Mouse (Mus musculus) forebrain, postnatal 0 days (tissue): ENCODE results near the gene Stkld1. TPM values are rescaled to one million over a fixed set of nuclear protein-coding genes. Genes with fewer than 3 reads are reported as not detected.

Experiments
- ATAC-seq: fragments of 200-750 bp; cut with Nextera tagmentation; 2 replicates; pipeline ENCODE4 v1.8.0; 2017; ENCODE audit warnings: mild to moderate bottlenecking, moderate library complexity
- DNase-seq: peaks from one replicate; pipeline ENCODE4 v3.0.0-alpha.2; 2015
- H3K27ac ChIP-seq: fragments of 300-500 bp; sonication (generic); 2 replicates; pipeline ENCODE4 v1.5.1; 2014; ENCODE audit warnings: low read depth, mild to moderate bottlenecking, antibody characterized with exemption, low read length, moderate library complexity, mixed read lengths
- H3K27me3 ChIP-seq: fragments of 300-500 bp; sonication (generic); 2 replicates; pipeline ENCODE4 v1.6.1; 2014; ENCODE audit warnings: mild to moderate bottlenecking, low read length, mixed read lengths; ENCODE audit not compliant: insufficient read depth
- H3K36me3 ChIP-seq: fragments of 300-500 bp; sonication (generic); 2 replicates; pipeline ENCODE4 v1.6.1; 2014; ENCODE audit warnings: mild to moderate bottlenecking, moderate library complexity; ENCODE audit not compliant: insufficient read depth
- H3K4me1 ChIP-seq: fragments of 300-500 bp; sonication (generic); 2 replicates; pipeline ENCODE4 v1.6.1; 2014; ENCODE audit warnings: antibody characterized with exemption; ENCODE audit not compliant: insufficient read depth
- H3K4me2 ChIP-seq: fragments of 300-500 bp; sonication (generic); 2 replicates; pipeline ENCODE4 v1.6.1; 2014; ENCODE audit warnings: low read depth, mild to moderate bottlenecking, moderate library complexity
- H3K4me3 ChIP-seq: fragments of 300-500 bp; sonication (generic); 2 replicates; pipeline ENCODE4 v1.5.1; 2014; ENCODE audit warnings: low read depth, low read length, mixed read lengths
- H3K9ac ChIP-seq: fragments of 300-500 bp; sonication (generic); 2 replicates; pipeline ENCODE4 v1.6.1; 2014; ENCODE audit warnings: mild to moderate bottlenecking
- H3K9me3 ChIP-seq: fragments of 300-500 bp; sonication (generic); 2 replicates; pipeline ENCODE4 v1.6.1; 2016; ENCODE audit warnings: low read length
- CTCF ChIP-seq: sonication (generic); IDR thresholded peaks from 2 replicates; pipeline ENCODE4 v1.5.1; 2016; ENCODE audit warnings: antibody characterized with exemption, control low read depth, low read depth
- WGBS: fragments of 180-500 bp; shearing (Covaris S2); extraction: QIAGEN DNeasy Blood & Tissue Kit; methylation state at CpG from one replicate; pipeline ENCODE4 v1.1.7; 2014; 5-methylcytosine and 5-hydroxymethylcytosine counted together
- polyA plus RNA-seq: library from polyadenylated mRNA; unstranded; fragments of >200 nt; fragmentation: Nextera tagmentation; extraction: Ambion mirVana; gene quantifications from 2 replicates; pipeline ENCODE4 v1.2.1, GENCODE M21; 2015
- total RNA-seq: library from RNA; depleted of rRNA; stranded (reverse); fragments of >200 nt; gene quantifications from 2 replicates; pipeline ENCODE4 v1.2.3, GENCODE M21; 2014; rRNA removed

The Stkld1 gene
- total and polyA plus RNA-seq, 2 experiments from 2014 or later: 0.33 TPM; not detected in 1

GRCm38 (mm10) chr2:26984640-26985039 lies 50.8 kb downstream of the Stkld1 start:
- no peaks in the 10 kb centered on the region for H3K9me3 ChIP-seq
- no peak overlapping the region for H3K4me3 ChIP-seq
- H3K9ac ChIP-seq: no peak overlapping the region
- H3K36me3 ChIP-seq: no peaks in the 10 kb centered on the region
- no peak overlapping the region for H3K4me2 ChIP-seq
- no peaks in the 10 kb centered on the region for H3K4me1 ChIP-seq
- WGBS: 86% methylated on average over 5 of the region's 5 CpGs
- no peaks in the 10 kb centered on the region for H3K27me3 ChIP-seq
- TF ChIP-seq CTCF: no peak
- H3K27ac ChIP-seq: no peak overlapping the region
- no peak for ATAC-seq
- DNase-seq: no peak

- H3K27me3 ChIP-seq: no peaks in the 10 kb centered on the region
- DNase-seq (no peak), ATAC-seq (no peak)
- no peak for TF ChIP-seq CTCF
- 75% methylated on average over 3 of the region's 3 CpGs for whole genome bisulfite sequencing
- no peaks in the 10 kb centered on the region for H3K36me3 ChIP-seq
- no peaks in the 10 kb centered on the region for H3K9me3 ChIP-seq
- no peak overlapping the region for H3K4me2 ChIP-seq
- no peak overlapping the region for H3K27ac ChIP-seq
- no peaks in the 10 kb centered on the region for H3K4me1 ChIP-seq
- H3K4me3 ChIP-seq: no peak overlapping the region
- H3K9ac ChIP-seq: no peak overlapping the region
Measured at GRCm38 (mm10) chr2:26993936-26994335, 60.1 kb downstream of the Stkld1 start.

- DNase-seq (no peak), ATAC-seq (no peak)
- H3K27ac ChIP-seq: no peak overlapping the region
- H3K36me3 ChIP-seq: no peaks in the 10 kb centered on the region
- H3K4me3 ChIP-seq: no peak overlapping the region
- no peaks in the 10 kb centered on the region for H3K27me3 ChIP-seq
- H3K4me2 ChIP-seq: no peak overlapping the region
- H3K9me3 ChIP-seq: no peaks in the 10 kb centered on the region
- no peak for TF ChIP-seq CTCF
- 68% methylated on average over 1 of the region's 1 CpGs for WGBS
- H3K9ac ChIP-seq: no peak overlapping the region
- no peaks in the 10 kb centered on the region for H3K4me1 ChIP-seq
Measured at GRCm38 (mm10) chr2:26997498-26997897, 63.7 kb downstream of the Stkld1 start.

GRCm38 (mm10) chr2:26997993-26998392 lies 64.1 kb downstream of the Stkld1 start:
- Histone ChIP-seq H3K27me3 (no peaks in the 10 kb centered on the region), H3K36me3 (no peaks in the 10 kb centered on the region), H3K27ac (no peak overlapping the region), H3K4me3 (no peak overlapping the region), H3K4me2 (no peak overlapping the region), H3K9ac (no peak overlapping the region), H3K9me3 (no peaks in the 10 kb centered on the region), H3K4me1 (no peaks in the 10 kb centered on the region)
- no peak for TF ChIP-seq CTCF
- WGBS: 98% methylated on average over 6 of the region's 7 CpGs
- DNase-seq: no peak
- ATAC-seq: no peak

Other genes starting within 250 kb of the Stkld1 start
- gene Abo, start 69.1 kb upstream of the Stkld1 start, total RNA-seq: not detected in 2 replicates
- gene Abo, start 69.1 kb upstream of the Stkld1 start, polyA plus RNA-seq: not detected in 2 replicates
- gene Surf6, start 31.2 kb upstream of the Stkld1 start, total RNA-seq: 25.9 and 33.6 TPM in 2 replicates
- gene Surf6, start 31.2 kb upstream of the Stkld1 start, polyA plus RNA-seq: 18.9 and 22.2 TPM in 2 replicates
- gene Med22, start 23.4 kb upstream of the Stkld1 start, total RNA-seq: 110 and 116 TPM in 2 replicates
- gene Med22, start 23.4 kb upstream of the Stkld1 start, polyA plus RNA-seq: 163 and 180 TPM in 2 replicates
- gene Rpl7a, start 23.3 kb upstream of the Stkld1 start, total RNA-seq: 1,164 and 1,963 TPM in 2 replicates
- 522 and 611 TPM in 2 replicates for gene Rpl7a, start 23.3 kb upstream of the Stkld1 start, polyA plus RNA-seq
- 31.0 and 36.9 TPM in 2 replicates for gene Surf2, start 17.7 kb upstream of the Stkld1 start, total RNA-seq
- 52.1 and 55.1 TPM in 2 replicates for gene Surf2, start 17.7 kb upstream of the Stkld1 start, polyA plus RNA-seq
- gene Surf1, start 17.5 kb upstream of the Stkld1 start, total RNA-seq: 72.3 and 80.8 TPM in 2 replicates
- gene Surf1, start 17.5 kb upstream of the Stkld1 start, polyA plus RNA-seq: 106 and 112 TPM in 2 replicates
- gene Surf4, start 119 bp upstream of the Stkld1 start, total RNA-seq: 96.5 and 105 TPM in 2 replicates
- gene Surf4, start 119 bp upstream of the Stkld1 start, polyA plus RNA-seq: 98.6 and 103 TPM in 2 replicates
- 42.2 and 48.3 TPM in 2 replicates for gene Rexo4, start 30.3 kb downstream of the Stkld1 start, total RNA-seq
- gene Rexo4, start 30.3 kb downstream of the Stkld1 start, polyA plus RNA-seq: 23.9 and 25.5 TPM in 2 replicates
- gene Adamts13, start 39.4 kb downstream of the Stkld1 start, total RNA-seq: not detected in 2 replicates
- 0.79 and 0.93 TPM in 2 replicates for gene Adamts13, start 39.4 kb downstream of the Stkld1 start, polyA plus RNA-seq
- gene Cacfd1, start 75.9 kb downstream of the Stkld1 start, total RNA-seq: 42.7 and 48.5 TPM in 2 replicates
- 69.6 and 96.3 TPM in 2 replicates for gene Cacfd1, start 75.9 kb downstream of the Stkld1 start, polyA plus RNA-seq
- 16.2 and 16.4 TPM in 2 replicates for gene Slc2a6, start 94.0 kb downstream of the Stkld1 start, total RNA-seq
- gene Slc2a6, start 94.0 kb downstream of the Stkld1 start, polyA plus RNA-seq: 9.6 and 10.5 TPM in 2 replicates
- not detected in 2 replicates for gene Mymk, start 138.1 kb downstream of the Stkld1 start, total RNA-seq
- gene Mymk, start 138.1 kb downstream of the Stkld1 start, polyA plus RNA-seq: 0.12 and 0.15 TPM in 2 replicates
- gene Adamtsl2, start 145.3 kb downstream of the Stkld1 start, total RNA-seq: 24.5 and 32.9 TPM in 2 replicates
- 12.7 and 14.8 TPM in 2 replicates for gene Adamtsl2, start 145.3 kb downstream of the Stkld1 start, polyA plus RNA-seq
- 7.5 and 7.8 TPM in 2 replicates for gene Fam163b, start 208.4 kb downstream of the Stkld1 start, total RNA-seq
- 23.9 and 26.2 TPM in 2 replicates for gene Fam163b, start 208.4 kb downstream of the Stkld1 start, polyA plus RNA-seq
- gene Dbh, start 231.2 kb downstream of the Stkld1 start, total RNA-seq: 0.05 and 0.15 TPM in 2 replicates
- 0.09 and 0.15 TPM in 2 replicates for gene Dbh, start 231.2 kb downstream of the Stkld1 start, polyA plus RNA-seq